Mouse (Mus musculus) C2C12 (cell line): ENCODE measurements at regions not wholly inside any gene's neighbourhood (a gene's known extent, or its start where the extent isn't known, plus 50 kb on each side); places are given as distances from the start of the nearest gene placed in this dataset.

Source experiments
- MAX ChIP-seq: IDR thresholded peaks from one replicate; pipeline ENCODE4 v1.6.1; 2011; ENCODE audit warnings: mild to moderate bottlenecking, control low read depth
- USF1 ChIP-seq: IDR thresholded peaks from one replicate; pipeline ENCODE4 v1.6.1; 2011; ENCODE audit warnings: low read depth, mild to moderate bottlenecking, control low read depth, moderate library complexity

- no peak for TF ChIP-seq MAX
- no peak for TF ChIP-seq USF1
These were observed 411.9 kb upstream of the Auts2 start for GRCm38 (mm10) chr5:132955051-132955450.
